Mouse (Mus musculus) lung, postnatal 25 days (tissue): Measurements from ENCODE around the gene Kdm6b.

Source experiments
- DNase-seq: peaks from one replicate; pipeline ENCODE4 v3.0.0; 2022; ENCODE audit warnings: low spot score

The Kdm6b gene

DNA sequence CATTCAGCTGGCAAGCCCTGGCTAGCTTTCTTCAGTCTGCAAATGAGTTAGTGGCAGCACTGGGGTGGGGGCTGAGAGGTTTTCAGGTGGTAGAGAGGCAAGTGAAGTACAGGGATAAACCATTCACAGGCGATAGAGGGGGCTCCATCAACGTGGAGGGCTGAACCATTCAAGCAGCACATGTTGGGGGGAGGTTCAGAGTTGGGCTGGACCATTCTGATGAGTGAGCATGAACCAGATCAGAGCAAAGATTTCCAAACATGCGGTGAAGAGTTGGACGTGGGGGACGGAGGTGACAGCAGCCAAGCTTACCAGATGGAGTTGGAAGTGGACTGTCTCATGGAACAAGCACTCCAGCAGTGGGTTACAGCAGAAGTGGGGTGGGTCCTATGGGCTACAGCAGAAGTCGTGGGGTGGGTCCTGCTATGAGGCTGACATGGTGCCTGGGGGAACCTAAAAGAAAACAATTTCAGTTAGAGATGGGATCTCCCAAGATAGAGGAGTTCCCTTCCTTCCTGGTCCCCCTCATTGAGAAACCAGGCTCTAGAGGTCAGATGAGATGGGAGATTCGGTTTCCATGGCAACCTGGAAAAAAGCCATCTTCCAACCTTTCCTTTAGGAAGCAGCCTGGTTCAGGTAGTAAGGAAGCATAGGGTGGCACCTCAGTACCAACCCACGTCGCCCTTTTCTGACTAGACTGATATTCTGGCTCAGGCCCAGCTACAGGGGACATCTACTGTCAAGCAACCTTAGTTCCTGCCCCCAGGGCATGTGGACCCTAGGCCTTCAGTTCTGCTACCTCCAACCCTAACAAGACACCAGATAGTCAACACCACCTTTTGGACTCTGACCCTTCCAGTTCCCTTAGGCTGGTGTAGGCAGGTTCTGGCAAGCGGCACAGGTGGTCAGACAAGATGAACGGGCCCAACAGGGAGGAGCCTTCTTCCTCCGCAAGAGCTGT is at the start of gene Kdm6b:
Gene Kdm6b (minus strand): TSS at position 455 of the 961 bp plus-strand sequence.
- DNase-seq = no peak

- DNase-seq = no peak
Measured at GRCm38 (mm10) chr11:69461568-69461967, 48.1 kb upstream of the Kdm6b start.

- DNase-seq = no peak
Measured at GRCm38 (mm10) chr11:69459883-69460282, 46.4 kb upstream of the Kdm6b start.

- no peak for DNase-seq
Measured at GRCm38 (mm10) chr11:69457006-69457579, 43.6 kb upstream of the Kdm6b start.

DNA sequence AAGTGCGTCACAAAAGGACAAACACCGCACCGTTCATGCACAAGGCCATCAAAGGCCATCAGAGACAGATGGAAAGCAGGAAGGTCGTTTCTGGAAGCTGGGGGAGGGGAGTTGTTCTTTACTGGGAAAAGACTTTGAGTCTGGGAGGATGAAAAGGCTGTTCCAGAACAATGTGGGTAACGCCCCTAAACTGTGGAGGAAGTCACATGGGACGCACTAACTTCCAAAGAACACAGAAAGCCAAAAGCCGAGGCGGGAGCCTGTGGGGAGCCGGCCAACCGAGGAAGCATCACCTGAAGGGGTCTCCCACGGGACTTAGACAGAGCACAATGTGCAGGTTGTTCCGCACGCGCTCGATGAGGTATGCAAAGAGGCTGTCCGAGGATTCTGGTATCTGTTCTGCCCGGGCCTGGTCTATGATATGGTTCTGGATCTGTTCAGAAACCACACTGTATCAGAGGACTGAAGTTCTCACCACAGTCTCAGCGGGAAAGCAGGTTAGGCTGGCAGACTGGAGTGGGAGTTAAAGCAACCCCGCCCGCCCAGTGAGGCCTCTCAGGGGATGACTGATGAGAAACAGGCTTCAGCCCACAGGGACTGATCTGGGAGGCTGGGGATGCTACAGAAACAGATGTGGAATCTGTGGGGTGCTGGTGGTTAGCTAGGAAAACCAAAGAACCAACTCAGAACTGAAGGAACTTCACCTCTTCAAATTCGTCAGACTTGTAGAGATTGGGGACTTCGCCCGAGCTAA is 38.8 kb upstream of the Kdm6b start:
- DNase-seq = peak; percentile 69

DNA sequence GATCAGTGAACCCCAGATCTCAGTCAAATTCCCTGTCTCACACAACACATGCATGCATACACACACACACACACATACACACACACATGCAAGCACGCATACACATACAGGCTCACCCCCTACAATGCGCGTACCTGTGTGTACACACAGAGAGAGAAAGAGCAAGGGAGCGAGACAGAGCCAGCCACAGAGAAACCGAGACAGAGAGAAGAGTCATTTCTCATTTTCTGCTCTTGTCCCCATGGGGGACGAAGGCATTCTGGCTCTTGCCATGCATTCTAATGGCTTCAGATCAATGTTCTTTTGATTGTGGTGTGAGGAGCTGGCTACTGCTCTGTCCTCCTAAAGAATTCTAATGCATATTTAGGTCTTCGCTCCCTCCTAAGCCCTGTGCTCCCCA is 33.8 kb upstream of the Kdm6b start:
- no peak for DNase-seq

- peak; percentile 78 for DNase-seq
Measured at GRCm38 (mm10) chr11:69443328-69443727, 29.9 kb upstream of the Kdm6b start.

DNA sequence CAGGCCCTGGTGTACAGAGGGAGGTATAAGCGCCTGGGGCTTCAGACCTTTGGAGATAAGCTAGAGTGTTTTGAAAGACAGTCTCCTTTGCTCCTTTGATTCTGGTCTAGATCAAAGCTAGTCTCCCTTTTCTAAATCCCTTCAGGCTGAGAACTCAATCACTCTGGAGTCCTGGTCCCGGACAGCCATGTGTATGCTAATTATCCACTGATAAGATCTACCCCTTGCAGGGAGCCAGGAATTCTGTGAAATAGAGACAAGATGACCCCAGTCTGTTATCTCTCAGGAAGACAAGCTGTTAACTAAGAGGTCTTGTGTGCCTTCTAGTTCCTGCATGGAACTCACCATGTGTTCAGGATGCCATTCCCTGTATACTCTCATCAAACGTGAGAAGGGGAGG is 23.8 kb upstream of the Kdm6b start:
- no peak for DNase-seq

GRCm38 (mm10) chr11:69433189-69433588 is 19.7 kb upstream of the Kdm6b start:
- DNase-seq = no peak

GRCm38 (mm10) chr11:69432640-69432982 is 19.1 kb upstream of the Kdm6b start:
- DNase-seq = no peak

- DNase-seq = peak; percentile 89
Measured at GRCm38 (mm10) chr11:69431829-69432639, 18.6 kb upstream of the Kdm6b start.

DNA sequence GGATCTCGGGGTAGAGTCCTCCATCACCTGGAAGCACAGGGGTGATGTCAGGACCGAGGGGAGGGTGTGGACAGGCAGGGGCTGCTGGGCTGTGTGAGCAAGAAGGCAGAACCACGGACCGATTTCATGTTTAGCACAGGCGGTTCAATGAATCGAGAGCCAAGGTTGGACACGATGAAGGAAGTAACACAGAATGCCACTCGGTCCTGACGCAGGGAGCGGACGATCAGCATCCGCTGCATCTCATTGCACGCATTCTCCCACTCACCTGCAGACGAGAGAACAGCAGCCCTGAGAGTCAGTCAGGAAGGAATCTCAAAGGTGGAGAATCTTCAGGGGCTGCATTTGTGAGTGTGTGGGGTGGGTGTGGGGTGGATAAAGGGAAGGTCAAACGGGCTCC is 17.2 kb upstream of the Kdm6b start:
- DNase-seq = no peak

- DNase-seq = peak; percentile 40
Measured at GRCm38 (mm10) chr11:69429313-69429712, 15.8 kb upstream of the Kdm6b start.

GRCm38 (mm10) chr11:69428751-69429150 is 15.3 kb upstream of the Kdm6b start:
- peak; percentile 77 for DNase-seq

DNA sequence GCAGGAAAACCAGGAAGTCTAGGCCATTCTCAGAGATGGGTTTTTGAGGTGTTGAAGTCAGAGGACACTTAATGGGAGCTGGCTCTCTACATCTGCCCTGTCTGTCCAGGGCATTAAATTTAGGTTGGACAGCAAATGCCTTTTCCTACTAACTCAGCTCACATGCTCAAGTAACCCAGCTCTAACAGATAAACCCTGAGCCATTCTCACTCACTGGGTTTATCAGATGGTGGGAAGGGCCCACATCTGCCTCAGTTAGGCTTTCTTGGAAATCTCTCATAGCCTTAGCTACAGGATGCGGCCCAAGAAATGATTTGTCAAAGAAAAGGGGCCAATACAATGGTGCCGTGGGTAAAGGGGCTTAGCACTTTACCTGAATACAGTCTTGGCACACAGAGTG is 12.8 kb upstream of the Kdm6b start:
- DNase-seq = no peak

DNA sequence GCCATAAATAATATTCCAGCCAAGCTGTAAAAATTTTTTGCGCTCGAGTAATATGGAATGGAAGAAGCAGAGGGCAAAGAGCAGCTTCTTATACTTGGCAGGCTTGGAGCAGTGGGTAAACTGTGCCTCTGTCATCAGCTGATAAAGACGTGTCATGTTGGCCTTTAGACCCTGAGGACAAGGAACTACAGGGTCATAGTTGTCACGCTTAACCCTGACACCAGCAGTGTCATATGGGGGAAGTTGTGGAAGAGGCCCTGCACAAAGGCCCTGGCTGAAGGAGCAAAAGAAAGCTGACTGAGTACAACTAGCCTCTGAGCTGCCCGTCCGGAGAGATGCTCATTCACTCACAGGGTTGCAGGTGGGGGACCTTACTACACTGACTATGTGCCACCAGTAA is 10.4 kb upstream of the Kdm6b start:
- DNase-seq = no peak

DNA sequence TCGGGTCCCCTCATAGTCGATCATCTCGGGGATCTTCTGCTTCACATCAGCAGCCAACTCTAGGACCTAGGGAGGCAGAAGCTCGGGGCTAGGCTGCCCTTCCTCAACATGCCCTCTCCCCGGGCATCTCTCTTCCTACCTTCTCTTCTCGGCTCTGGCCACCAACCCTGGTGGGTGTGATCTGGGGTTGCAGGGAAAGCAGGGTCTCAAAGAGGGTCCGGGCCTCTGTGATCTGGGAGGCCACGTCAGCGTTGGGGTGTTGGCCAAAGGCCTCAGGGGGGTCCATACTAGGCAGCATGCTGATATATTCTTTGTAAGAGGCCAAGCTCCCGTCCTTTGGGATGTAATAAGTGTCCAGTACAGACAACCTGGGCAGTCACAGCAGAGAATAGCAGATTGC is 9.4 kb upstream of the Kdm6b start:
- no peak for DNase-seq

DNA sequence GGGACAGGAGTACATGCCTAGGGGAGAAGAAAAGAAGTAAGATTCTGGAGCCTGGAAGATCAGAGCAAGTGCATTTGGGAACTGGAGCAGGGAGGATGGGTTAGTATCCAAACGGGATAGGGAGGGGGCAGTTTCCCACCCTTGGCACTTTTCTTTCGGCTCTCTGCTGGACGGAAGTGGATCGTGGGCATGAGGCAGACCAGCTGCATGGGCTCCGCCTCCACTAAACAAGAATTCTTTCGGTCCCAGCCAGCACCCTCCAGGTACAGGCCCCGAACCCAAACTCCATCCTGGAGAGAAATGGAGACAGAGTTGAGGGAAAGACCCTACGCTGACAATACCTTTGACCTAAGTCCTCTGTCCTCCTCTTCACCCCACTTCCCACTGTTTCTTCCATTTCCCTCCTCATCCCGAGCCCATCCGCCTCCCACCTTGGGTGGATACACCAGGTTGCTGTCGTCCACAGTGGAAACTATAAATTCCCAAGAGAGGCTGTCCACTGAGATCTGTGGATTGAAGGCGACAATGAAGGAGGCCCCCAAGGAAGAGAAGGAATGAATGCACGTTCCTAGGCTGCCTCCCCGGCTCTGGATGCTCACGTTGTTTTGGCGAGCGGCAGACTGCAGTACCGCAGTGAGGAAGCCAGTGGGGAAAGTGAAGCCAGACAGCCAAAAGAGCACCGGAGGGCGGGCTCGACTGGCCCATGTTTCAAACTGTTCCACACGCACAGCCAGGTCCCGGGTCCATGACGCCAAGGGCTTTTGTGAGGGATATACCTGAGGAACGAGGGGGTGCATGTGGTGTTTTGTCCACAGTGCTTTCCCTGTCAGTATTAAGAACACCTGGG is 7.9 kb upstream of the Kdm6b start:
- no peak for DNase-seq

DNA sequence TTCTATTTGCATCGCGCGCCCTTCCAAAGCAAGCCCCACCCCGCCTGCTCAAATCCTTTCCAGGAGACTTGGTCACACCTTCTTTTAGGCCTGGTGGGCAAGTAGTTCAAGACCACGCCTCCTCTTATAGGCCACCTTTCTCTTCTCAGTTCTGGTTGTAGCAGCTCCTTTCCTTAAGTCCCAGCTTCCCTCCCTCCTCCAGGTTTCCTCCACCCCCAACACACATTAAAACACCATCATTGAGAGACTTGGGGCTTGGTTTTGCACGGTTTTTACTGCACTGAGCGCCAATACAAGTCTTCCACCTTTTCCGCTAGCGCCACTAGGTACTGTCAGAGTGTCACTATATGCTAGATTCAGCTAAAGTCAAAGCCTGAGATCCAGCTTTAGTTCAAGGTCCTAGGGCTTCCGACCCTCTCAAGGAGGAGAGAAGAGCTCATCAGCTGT is 7.1 kb upstream of the Kdm6b start:
- DNase-seq = no peak

- DNase-seq = peak; percentile 67
Measured at GRCm38 (mm10) chr11:69419813-69420553, 6.5 kb upstream of the Kdm6b start.
